Mouse (Mus musculus) gastrocnemius, adult 18-20 months (tissue): Measurements from ENCODE around the gene Myh7b. TPM values are rescaled to one million over a fixed set of nuclear protein-coding genes. Genes with fewer than 3 reads are reported as not detected.
A peak's percentile ranks its signal among the peaks of the same experiment; 100 is the strongest.

Experiments used
- DNase-seq: peaks from one replicate; pipeline ENCODE4 v3.0.0; 2021; ENCODE audit warnings: low spot score
- microRNA-seq: library from miRNA; unstranded; fragments of <30 nt; microRNA quantifications from one replicate; pipeline ENCODE4 v1.2.0, GENCODE M21; 2021
- total RNA-seq, 2 experiments: library from RNA; stranded (reverse); gene quantifications; 2 replicates each; pipeline ENCODE4 v1.2.3; 2021

Gene Myh7b
- total RNA-seq, 2 experiments from 2014 or later, result 4.5 to 7.3 TPM

- no peak for DNase-seq
These were observed 72.1 kb downstream of the Myh7b start for GRCm38 (mm10) chr2:155683137-155683536.

- DNase-seq, result no peak
These were observed 72.8 kb downstream of the Myh7b start for GRCm38 (mm10) chr2:155683821-155684220.

Small RNAs within 50 kb of the gene (microRNA-seq; reads per million reads assigned to microRNA genes)
- 107 reads per million, percentile 61 among the genes with 10 or more reads in this experiment for gene Mir499

Other genes starting within 250 kb of the Myh7b start
- gene Trp53inp2, start 230.2 kb upstream of the Myh7b start, total RNA-seq, result 100 to 1,000 TPM; 307 to 321 TPM
- 10 to 100 TPM; 11.6 to 11.8 TPM for gene Ncoa6, start 137.3 kb upstream of the Myh7b start, total RNA-seq
- 10 to 100 TPM; 24.7 to 47.8 TPM for gene Acss2, start 93.3 kb upstream of the Myh7b start, total RNA-seq
- 1 to 10 TPM; 1.1 to 1.4 TPM for gene Ggt7, start 93.0 kb upstream of the Myh7b start, total RNA-seq
- 1 to 10 TPM; 5.2 to 6.2 TPM for gene Gss, start 18.4 kb upstream of the Myh7b start, total RNA-seq
- gene Trpc4ap, start 81.2 kb downstream of the Myh7b start, total RNA-seq, result 10 to 100 TPM; 96.6 to 99.0 TPM
- gene Edem2, start 118.3 kb downstream of the Myh7b start, total RNA-seq, result 1 to 10 TPM; 4.3 to 4.9 TPM
- gene Gm17581, start 124.7 kb downstream of the Myh7b start, total RNA-seq, result not detected
- 1 to 10 TPM; 6.8 to 7.9 TPM for gene Procr, start 139.9 kb downstream of the Myh7b start, total RNA-seq
- not detected for gene Mmp24, start 164.1 kb downstream of the Myh7b start, total RNA-seq
- gene BC029722, start 208.2 kb downstream of the Myh7b start, total RNA-seq, result 10 to 100 TPM; 27.8 to 29.5 TPM
- 10 to 100 TPM; 43.4 to 45.4 TPM for gene Eif6, start 215.7 kb downstream of the Myh7b start, total RNA-seq
- gene Fam83c, start 223.6 kb downstream of the Myh7b start, total RNA-seq, result not detected